Mouse (Mus musculus) hindbrain, embryonic 16.5 days (tissue): ENCODE measurements around the gene Tbcd. TPM values are rescaled to one million over a fixed set of nuclear protein-coding genes. Genes with fewer than 3 reads are reported as not detected.
"Not testable (repeated sequence)": the region's sequence is repeated elsewhere in the genome, so short reads cannot be mapped to it uniquely, and the experiment has no call there.

Source experiments
- ATAC-seq: fragments of 200-750 bp; cut with Nextera tagmentation; 2 replicates; pipeline ENCODE4 v1.8.0; 2017; ENCODE audit warnings: moderate TSS enrichment, moderate library complexity
- H3K27ac ChIP-seq: fragments of 300-500 bp; sonication (generic); 2 replicates; pipeline ENCODE4 v1.5.1; 2014; ENCODE audit warnings: low read depth, mild to moderate bottlenecking, control low read depth, low read length, moderate library complexity
- H3K27me3 ChIP-seq: fragments of 300-500 bp; sonication (generic); replicated peaks from 2 replicates; pipeline ENCODE4 v1.6.1; 2014; ENCODE audit warnings: low read length; ENCODE audit not compliant: control insufficient read depth, insufficient read depth
- H3K36me3 ChIP-seq: fragments of 300-500 bp; sonication (generic); 2 replicates; pipeline ENCODE4 v1.6.1; 2014; ENCODE audit warnings: mild to moderate bottlenecking, low read length, moderate library complexity, mixed read lengths; ENCODE audit not compliant: control insufficient read depth, insufficient read depth
- H3K4me1 ChIP-seq: fragments of 300-500 bp; sonication (generic); 2 replicates; pipeline ENCODE4 v1.6.1; 2014; ENCODE audit warnings: low read depth, low read length; ENCODE audit not compliant: control insufficient read depth, insufficient read depth
- H3K4me2 ChIP-seq: fragments of 300-500 bp; sonication (generic); 2 replicates; pipeline ENCODE4 v1.6.1; 2014; ENCODE audit warnings: mild to moderate bottlenecking, low read length, control low read depth, moderate library complexity
- H3K4me3 ChIP-seq: fragments of 300-500 bp; sonication (generic); 2 replicates; pipeline ENCODE4 v1.5.1; 2014; ENCODE audit warnings: mild to moderate bottlenecking, low read length, control low read depth, moderate library complexity
- H3K9ac ChIP-seq: fragments of 300-500 bp; sonication (generic); 2 replicates; pipeline ENCODE4 v1.6.1; 2014; ENCODE audit warnings: low read depth, mild to moderate bottlenecking, control low read depth, low read length, moderate library complexity
- H3K9me3 ChIP-seq: fragments of 300-500 bp; sonication (generic); 2 replicates; pipeline ENCODE4 v1.6.1; 2014; ENCODE audit warnings: mild to moderate bottlenecking, low read length, moderate library complexity; ENCODE audit not compliant: control insufficient read depth
- WGBS: fragments of 180-500 bp; shearing (Covaris S2); extraction: QIAGEN DNeasy Blood & Tissue Kit; methylation state at CpG from one replicate; pipeline ENCODE4 v1.1.7; 2014; 5-methylcytosine and 5-hydroxymethylcytosine counted together
- polyA plus RNA-seq: library from polyadenylated mRNA; unstranded; fragments of >200 nt; fragmentation: Nextera tagmentation; extraction: Ambion mirVana; gene quantifications from 2 replicates; pipeline ENCODE4 v1.2.1, GENCODE M21; 2015

Gene Tbcd
- polyA plus RNA-seq, 1 experiment from 2014 or later: 60.8 TPM

DNA sequence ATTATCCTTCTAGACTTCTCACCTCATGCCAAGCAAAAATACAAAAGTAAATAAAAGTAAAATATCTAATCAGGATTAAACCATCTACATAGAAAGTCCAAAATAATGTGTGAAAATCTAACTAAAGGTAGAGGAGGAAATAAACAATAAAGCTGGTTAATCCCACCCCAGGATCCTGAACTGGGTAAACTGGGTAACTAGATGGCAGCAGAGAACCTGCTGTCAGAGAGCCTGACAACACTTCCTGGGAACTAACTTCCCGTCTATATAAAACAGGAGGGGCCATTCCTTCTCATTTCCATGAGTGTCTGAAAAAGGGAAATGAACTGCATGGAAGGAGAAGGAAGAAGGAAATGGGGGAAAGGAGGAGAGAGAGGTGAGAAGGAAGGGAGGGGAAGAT is 206.4 kb downstream of the Tbcd start:
- WGBS: 44% methylated on average over 1 of the region's 1 CpGs
- Histone ChIP-seq H3K4me2 (no peak overlapping the region), H3K9me3 (no peaks in the 10 kb centered on the region), H3K27me3 (no peaks in the 10 kb centered on the region), H3K27ac (no peak overlapping the region), H3K4me1 (no peaks in the 10 kb centered on the region), H3K9ac (no peak overlapping the region), H3K4me3 (no peak overlapping the region), H3K36me3 (no peaks in the 10 kb centered on the region; the same call in 1 of the 2 replicates)
- ATAC-seq: no peak

DNA sequence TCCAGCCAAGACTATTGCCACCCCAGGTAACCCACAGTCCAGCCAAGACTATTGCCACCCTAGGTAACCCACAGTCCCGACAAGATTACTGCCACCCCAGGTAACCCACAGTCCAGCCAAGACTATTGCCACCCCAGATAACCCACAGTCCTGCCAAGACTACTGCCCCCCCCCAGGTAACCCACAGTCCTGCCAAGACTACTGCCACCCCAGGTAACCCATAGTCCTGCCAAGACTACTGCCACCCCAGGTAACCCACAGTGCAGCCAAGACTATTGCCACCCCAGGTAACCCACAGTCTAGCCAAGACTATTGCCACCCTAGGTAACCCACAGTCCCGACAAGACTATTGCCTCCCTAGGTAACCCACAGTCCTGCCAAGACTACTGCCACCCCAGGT is 208.9 kb downstream of the Tbcd start:
- not testable (repeated sequence) for H3K9ac ChIP-seq, ATAC-seq, H3K4me3 ChIP-seq, H3K4me2 ChIP-seq, H3K4me1 ChIP-seq, H3K27ac ChIP-seq, H3K9me3 ChIP-seq, H3K36me3 ChIP-seq, H3K27me3 ChIP-seq
- WGBS: 100% methylated on average over 2 of the region's 2 CpGs

DNA sequence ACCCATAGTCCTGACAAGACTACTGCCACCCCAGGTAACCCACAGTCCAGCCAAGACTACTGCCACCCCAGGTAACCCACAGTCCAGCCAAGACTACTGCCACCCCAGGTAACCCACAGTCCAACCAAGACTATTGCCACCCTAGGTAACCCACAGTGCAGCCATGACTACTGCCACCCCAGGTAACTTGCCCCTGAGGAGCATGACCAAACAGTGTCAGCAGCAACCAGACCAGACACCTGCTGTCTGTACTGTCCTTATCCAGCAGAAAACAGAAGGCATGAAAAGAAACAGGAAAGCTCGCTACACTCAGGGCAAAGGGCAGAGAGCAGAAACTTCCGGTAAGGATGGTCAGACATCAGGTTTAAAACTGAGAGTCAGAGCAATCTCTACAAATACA is 209.4 kb downstream of the Tbcd start:
- WGBS: 83% methylated on average over 2 of the region's 2 CpGs
- no peaks in the 10 kb centered on the region for H3K27me3 ChIP-seq
- no peaks in the 10 kb centered on the region for H3K4me1 ChIP-seq
- H3K4me3 ChIP-seq: no peak overlapping the region
- H3K9me3 ChIP-seq: no peaks in the 10 kb centered on the region
- ATAC-seq: no peak
- H3K27ac ChIP-seq: no peak overlapping the region
- no peak overlapping the region for H3K9ac ChIP-seq
- no peaks in the 10 kb centered on the region; the same call in 1 of the 2 replicates for H3K36me3 ChIP-seq
- H3K4me2 ChIP-seq: no peak overlapping the region

Other genes starting within 250 kb of the Tbcd start
- 31.4 and 37.9 TPM in 2 replicates for gene Hexdc, start 247.5 kb upstream of the Tbcd start, polyA plus RNA-seq
- gene Ogfod3, start 247.2 kb upstream of the Tbcd start, polyA plus RNA-seq: 32.7 and 33.3 TPM in 2 replicates
- 36.8 and 41.0 TPM in 2 replicates for gene Cybc1, start 222.6 kb upstream of the Tbcd start, polyA plus RNA-seq
- 85.9 and 89.8 TPM in 2 replicates for gene Narf, start 214.7 kb upstream of the Tbcd start, polyA plus RNA-seq
- gene Foxk2, start 192.0 kb upstream of the Tbcd start, polyA plus RNA-seq: 11.6 and 12.5 TPM in 2 replicates
- gene Wdr45b, start 97.5 kb upstream of the Tbcd start, polyA plus RNA-seq: 87.3 and 90.0 TPM in 2 replicates
- gene Rab40b, start 63.7 kb upstream of the Tbcd start, polyA plus RNA-seq: 13.6 and 14.1 TPM in 2 replicates
- 8.3 and 12.2 TPM in 2 replicates for gene Fn3krp, start 30.5 kb upstream of the Tbcd start, polyA plus RNA-seq
- 7.7 and 7.8 TPM in 2 replicates for gene Fn3k, start 17.0 kb upstream of the Tbcd start, polyA plus RNA-seq
- gene Zfp750, start 67.4 kb downstream of the Tbcd start, polyA plus RNA-seq: 0.38 and 0.54 TPM in 2 replicates
- 7.3 and 7.8 TPM in 2 replicates for gene B3gntl1, start 221.2 kb downstream of the Tbcd start, polyA plus RNA-seq
- 25.0 and 29.5 TPM in 2 replicates for gene Metrnl, start 249.6 kb downstream of the Tbcd start, polyA plus RNA-seq